31 mouse cellular contexts compared by ENCODE assay signal in the genomic region with DNA sequence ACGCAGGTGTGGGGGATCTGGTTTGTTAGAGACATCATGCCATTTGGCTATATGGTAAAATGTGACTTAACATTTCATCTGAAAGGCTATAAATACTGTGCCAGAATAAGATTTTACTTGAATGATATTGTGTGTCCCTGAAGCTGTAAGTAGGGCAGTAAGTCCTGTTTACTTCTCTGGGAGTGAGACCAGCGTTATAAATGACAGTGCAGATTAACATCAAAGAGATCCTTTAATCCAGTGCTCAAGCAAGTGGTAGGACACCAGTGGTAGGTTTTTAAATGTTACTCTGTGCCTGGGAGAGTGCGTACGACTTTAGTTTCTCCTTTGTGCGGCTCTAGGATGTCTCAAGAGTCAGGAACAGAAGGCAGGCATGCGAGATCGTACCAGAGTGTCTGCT. TPM values are rescaled to one million over a fixed set of nuclear protein-coding genes. Genes with fewer than 3 reads are reported as not detected.
DNase-seq lines count a peak whose midpoint lies in the region; ATAC-seq and TF ChIP-seq lines count a peak whose summit lies in the region.
"Had no signal": no experiment of that assay in that cellular context is flagged by ENCODE, and none has a peak within 500 bp of the region (broad histone marks: within the 10 kb centered on the region; RNA-seq: fewer than 3 reads in every experiment).

No protein-coding gene starts in this region.

- no peak for ATAC-seq in midbrain, embryonic 11.5 days (ENCODE audit: low FRiP score)
- no peak for ATAC-seq in midbrain, embryonic 16.5 days
- ATAC-seq in megakaryocyte-erythroid progenitor cell, adult 5-6 weeks (replicated peaks; ENCODE audit: low FRiP score, low TSS enrichment, poor library complexity, severe bottlenecking), result no peak
- ATAC-seq: forebrain, embryonic 15.5 days; hindbrain, embryonic 16.5 days; Patski had no signal

- 0 out of 2 replicates have a peak, but pooled peaks cover 2% of the 10 kb centered on the region for H3K36me3 ChIP-seq in midbrain, embryonic 11.5 days (ENCODE audit: control insufficient read depth, insufficient read depth, low read length)
- peaks cover 3% of the 10 kb centered on the region for H3K36me3 ChIP-seq in midbrain, embryonic 16.5 days (ENCODE audit: control insufficient read depth, insufficient read depth, low read length)

- intact Hi-C loops in gastrocnemius, adult 2 months (cut with DNase I), result no loop called here

- 91% methylated on average over 7 of the region's 7 CpGs for WGBS in midbrain, embryonic 11.5 days
- 84% methylated on average over 7 of the region's 7 CpGs for WGBS in midbrain, embryonic 16.5 days

- no peak for DNase-seq in gastrocnemius, adult 2 months
- DNase-seq in gastrocnemius, postnatal 25 days, result no peak
- peak; percentile 19 for DNase-seq in midbrain, embryonic 11.5 days (ENCODE audit: low spot score, missing footprints)
- DNase-seq in retina, postnatal 1 day, result peak; percentile 67
- DNase-seq in right cerebral cortex, postnatal 14 days, result no peak
- DNase-seq: adrenal gland, postnatal 10 days; adrenal gland, postnatal 36 days; B cell, adult 2 months; cerebellum, adult 11 months; cerebellum, adult 2 months; cerebellum, postnatal 10 days; cerebellum, postnatal 36 days; embryo, embryonic 11 days; gastrocnemius, postnatal 36 days; heart, postnatal 10 days; heart, postnatal 36 days had no signal

- no peak overlapping the region for H3K4me2 ChIP-seq in midbrain, embryonic 11.5 days
- H3K4me2 ChIP-seq in midbrain, embryonic 16.5 days (ENCODE audit: low read length), result no peak overlapping the region
- H3K4me2 ChIP-seq: embryonic facial prominence, embryonic 13.5 days; forebrain, embryonic 12.5 days; forebrain, embryonic 15.5 days; heart, embryonic 12.5 days; heart, embryonic 15.5 days; hindbrain, embryonic 13.5 days had no signal

- no peaks in the 10 kb centered on the region for H3K27me3 ChIP-seq in midbrain, embryonic 11.5 days (ENCODE audit: control insufficient read depth, insufficient read depth, low read length)
- no peaks in the 10 kb centered on the region for H3K27me3 ChIP-seq in midbrain, embryonic 16.5 days (ENCODE audit: control insufficient read depth, insufficient read depth, low read depth, low read length)
- H3K27me3 ChIP-seq: CH12.LX; embryonic facial prominence, embryonic 13.5 days; forebrain, embryonic 12.5 days; forebrain, embryonic 15.5 days; heart, embryonic 12.5 days; heart, embryonic 15.5 days; hindbrain, embryonic 13.5 days; Patski had no signal

- no peak for TF ChIP-seq CTCF in gastrocnemius, adult 2 months (IDR thresholded peaks at IDR 0.05)

- no peak overlapping the region for H3K4me3 ChIP-seq in gastrocnemius, adult 2 months
- H3K4me3 ChIP-seq in midbrain, embryonic 11.5 days (ENCODE audit: low read depth, low read length), result no peak overlapping the region
- H3K4me3 ChIP-seq in midbrain, embryonic 16.5 days (ENCODE audit: low read depth, low read length), result no peak overlapping the region
- H3K4me3 ChIP-seq: embryonic facial prominence, embryonic 10.5 days; embryonic facial prominence, embryonic 13.5 days; erythroblast, embryonic 14.5 days; forebrain, embryonic 12.5 days; forebrain, embryonic 15.5 days; heart, embryonic 12.5 days; heart, embryonic 15.5 days; hindbrain, embryonic 10.5 days; hindbrain, embryonic 13.5 days had no signal

- H3K9me3 ChIP-seq in midbrain, embryonic 11.5 days (ENCODE audit: control insufficient read depth, low read length), result no peaks in the 10 kb centered on the region
- H3K9me3 ChIP-seq in midbrain, embryonic 16.5 days (replicated peaks; ENCODE audit: control insufficient read depth, low read length, poor library complexity, severe bottlenecking), result no peaks in the 10 kb centered on the region
- H3K9me3 ChIP-seq: embryonic facial prominence, embryonic 10.5 days; embryonic facial prominence, embryonic 13.5 days; forebrain, embryonic 12.5 days; forebrain, embryonic 15.5 days; G1E; heart, embryonic 12.5 days; heart, embryonic 15.5 days; hindbrain, embryonic 10.5 days; hindbrain, embryonic 13.5 days had no signal

- H3K27ac ChIP-seq in gastrocnemius, adult 2 months, result peak overlapping the region; percentile 68
- H3K27ac ChIP-seq in midbrain, embryonic 11.5 days (ENCODE audit: low read depth, low read length), result no peak overlapping the region
- H3K27ac ChIP-seq in midbrain, embryonic 16.5 days (ENCODE audit: low read length), result no peak overlapping the region
- H3K27ac ChIP-seq: embryonic facial prominence, embryonic 10.5 days; embryonic facial prominence, embryonic 13.5 days; forebrain, embryonic 12.5 days; forebrain, embryonic 15.5 days; heart, embryonic 15.5 days; hindbrain, embryonic 10.5 days; hindbrain, embryonic 13.5 days had no signal

- no peak overlapping the region for H3K9ac ChIP-seq in midbrain, embryonic 11.5 days (ENCODE audit: low read length)
- H3K9ac ChIP-seq in midbrain, embryonic 16.5 days (ENCODE audit: low read depth, low read length), result no peak overlapping the region
- H3K9ac ChIP-seq: embryonic facial prominence, embryonic 13.5 days; forebrain, embryonic 12.5 days; forebrain, embryonic 15.5 days; heart, embryonic 12.5 days; heart, embryonic 15.5 days; hindbrain, embryonic 13.5 days had no signal

- no peaks in the 10 kb centered on the region for H3K4me1 ChIP-seq in midbrain, embryonic 11.5 days (ENCODE audit: control insufficient read depth, insufficient read depth, low read length)
- H3K4me1 ChIP-seq in midbrain, embryonic 16.5 days (ENCODE audit: control insufficient read depth, insufficient read depth, low read length), result no peaks in the 10 kb centered on the region
- H3K4me1 ChIP-seq: embryonic facial prominence, embryonic 10.5 days; embryonic facial prominence, embryonic 13.5 days; forebrain, embryonic 12.5 days; forebrain, embryonic 15.5 days; heart, embryonic 12.5 days; heart, embryonic 15.5 days; hindbrain, embryonic 10.5 days; hindbrain, embryonic 13.5 days had no signal

RNA-seq across cellular contexts. Expression of a gene that starts 10.1 kb away (rescaled TPM):
- total RNA-seq in gastrocnemius, adult 2 months (2021), result 10 to 100 TPM; 24.2 to 32.1 TPM
- total RNA-seq in gastrocnemius, postnatal 25 days (2021), result 10 to 100 TPM; 26.0 to 26.3 TPM
- 122 and 127 TPM in 2 replicates for polyA plus RNA-seq in midbrain, embryonic 11.5 days (2014; fragmentation: Nextera tagmentation; extraction: Ambion mirVana)
- 86.9 and 94.8 TPM in 2 replicates for polyA plus RNA-seq in midbrain, embryonic 16.5 days (2015; fragmentation: Nextera tagmentation; extraction: Ambion mirVana)
- total RNA-seq in megakaryocyte-erythroid progenitor cell, adult 5-6 weeks (2014; fragmentation: Nextera tagmentation), result 38.9 and 51.7 TPM in 2 replicates
- total RNA-seq in megakaryocyte-erythroid progenitor cell, adult 5-6 weeks (2017), result 35.0 and 41.5 TPM in 2 replicates

RNA-seq across cellular contexts. Expression of a gene that starts 22.6 kb away (rescaled TPM):
- total RNA-seq in gastrocnemius, adult 2 months (2021), result 1,000 to 10,000 TPM; 3,559 to 3,570 TPM
- total RNA-seq in gastrocnemius, postnatal 25 days (2021), result 1,000 to 10,000 TPM; 3,024 to 3,244 TPM
- polyA plus RNA-seq in midbrain, embryonic 11.5 days (2014; fragmentation: Nextera tagmentation; extraction: Ambion mirVana), result 27.6 and 29.1 TPM in 2 replicates
- 67.5 and 75.5 TPM in 2 replicates for polyA plus RNA-seq in midbrain, embryonic 16.5 days (2015; fragmentation: Nextera tagmentation; extraction: Ambion mirVana)
- total RNA-seq in megakaryocyte-erythroid progenitor cell, adult 5-6 weeks (2014; fragmentation: Nextera tagmentation), result 0.96 and 1.5 TPM in 2 replicates
- total RNA-seq in megakaryocyte-erythroid progenitor cell, adult 5-6 weeks (2017), result 1.2 and 3.4 TPM in 2 replicates

Comparison
In these comparisons a context has a peak if more than half of its experiments do, and no peak if none do; other contexts are left out.
1. DNase-seq: peak in midbrain, embryonic 11.5 days (single experiment) and retina, postnatal 1 day (single experiment); none in gastrocnemius, adult 2 months (single experiment), gastrocnemius, postnatal 25 days (single experiment) and right cerebral cortex, postnatal 14 days (single experiment).
2. RNA of a gene that starts 22.6 kb away (total RNA-seq): 3,559 to 3,570 TPM in gastrocnemius, adult 2 months and 3,024 to 3,244 TPM in gastrocnemius, postnatal 25 days; 0.96 to 3.4 TPM in megakaryocyte-erythroid progenitor cell, adult 5-6 weeks; every median in the first group is over 100 times any median in the second.